Mouse (Mus musculus) embryonic facial prominence, embryonic 15.5 days (tissue): ENCODE data around the gene Olfr1191-ps1. TPM values are rescaled to one million over a fixed set of nuclear protein-coding genes. Genes with fewer than 3 reads are reported as not detected.
"Not testable (repeated sequence)": the region's sequence is repeated elsewhere in the genome, so short reads cannot be mapped to it uniquely, and the experiment has no call there.

Experiments
- ATAC-seq: fragments of 200-750 bp; cut with Nextera tagmentation; 2 replicates; pipeline ENCODE4 v1.8.0; 2017; ENCODE audit warnings: low read depth, moderate TSS enrichment; ENCODE audit not compliant: insufficient number of reproducible peaks, low FRiP score, low TSS enrichment
- H3K27ac ChIP-seq: fragments of 300-500 bp; sonication (generic); replicated peaks from 2 replicates; pipeline ENCODE4 v1.5.1; 2015; ENCODE audit warnings: mild to moderate bottlenecking, inconsistent platforms
- H3K27me3 ChIP-seq: fragments of 300-500 bp; sonication (generic); 2 replicates; pipeline ENCODE4 v1.6.1; 2015; ENCODE audit warnings: inconsistent platforms
- H3K36me3 ChIP-seq: fragments of 300-500 bp; sonication (generic); 2 replicates; pipeline ENCODE4 v1.6.1; 2015; ENCODE audit warnings: mild to moderate bottlenecking, inconsistent platforms
- H3K4me1 ChIP-seq: fragments of 300-500 bp; sonication (generic); 2 replicates; pipeline ENCODE4 v1.6.1; 2015; ENCODE audit warnings: inconsistent platforms
- H3K4me2 ChIP-seq: fragments of 300-500 bp; sonication (generic); replicated peaks from 2 replicates; pipeline ENCODE4 v1.6.1; 2015; ENCODE audit warnings: mild to moderate bottlenecking, inconsistent platforms
- H3K4me3 ChIP-seq: fragments of 300-500 bp; sonication (generic); replicated peaks from 2 replicates; pipeline ENCODE4 v1.5.1; 2015; ENCODE audit warnings: mild to moderate bottlenecking, inconsistent platforms
- H3K9ac ChIP-seq: fragments of 300-500 bp; sonication (generic); 2 replicates; pipeline ENCODE4 v1.6.1; 2015; ENCODE audit warnings: inconsistent platforms
- H3K9me3 ChIP-seq: fragments of 300-500 bp; sonication (generic); replicated peaks from 2 replicates; pipeline ENCODE4 v1.6.1; 2016; ENCODE audit warnings: inconsistent platforms
- WGBS: fragments of 180-500 bp; shearing (Covaris S2); methylation state at CpG from one replicate; pipeline ENCODE4 v1.1.7; 2015; 5-methylcytosine and 5-hydroxymethylcytosine counted together
- polyA plus RNA-seq: library from polyadenylated mRNA; unstranded; fragments of >200 nt; fragmentation: Nextera tagmentation; extraction: Ambion mirVana; gene quantifications from 2 replicates; pipeline ENCODE4 v1.2.1, GENCODE M21; 2015

Gene Olfr1191-ps1
- not detected in 2 replicates for polyA plus RNA-seq

DNA sequence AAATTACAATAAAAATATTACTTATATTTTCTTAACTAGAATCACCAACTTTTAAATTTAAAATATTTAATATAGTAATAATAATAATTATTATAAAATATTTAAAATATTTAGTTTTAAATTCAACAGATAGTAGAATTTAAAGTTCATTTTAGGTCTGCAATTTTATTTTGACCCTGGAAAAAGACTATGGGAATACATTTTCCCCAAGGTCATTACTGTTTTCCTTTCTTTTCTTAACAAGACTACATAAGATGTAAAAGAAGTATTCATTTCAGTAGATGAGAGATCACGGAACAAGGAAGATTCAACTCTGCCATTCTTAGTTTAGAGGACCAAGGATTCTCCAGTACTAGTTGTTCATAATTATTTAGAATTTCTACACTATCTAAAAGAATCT is at the start of gene Olfr1191-ps1:
Olfr1191-ps1 (plus strand) TSS at position 301 of the 400 bp plus-strand sequence.
- 81% methylated on average over 1 of the region's 1 CpGs for WGBS
- not testable (repeated sequence) for H3K4me3 ChIP-seq, H3K9me3 ChIP-seq, H3K9ac ChIP-seq, ATAC-seq, H3K36me3 ChIP-seq, H3K4me2 ChIP-seq, H3K27me3 ChIP-seq, H3K27ac ChIP-seq, H3K4me1 ChIP-seq

DNA sequence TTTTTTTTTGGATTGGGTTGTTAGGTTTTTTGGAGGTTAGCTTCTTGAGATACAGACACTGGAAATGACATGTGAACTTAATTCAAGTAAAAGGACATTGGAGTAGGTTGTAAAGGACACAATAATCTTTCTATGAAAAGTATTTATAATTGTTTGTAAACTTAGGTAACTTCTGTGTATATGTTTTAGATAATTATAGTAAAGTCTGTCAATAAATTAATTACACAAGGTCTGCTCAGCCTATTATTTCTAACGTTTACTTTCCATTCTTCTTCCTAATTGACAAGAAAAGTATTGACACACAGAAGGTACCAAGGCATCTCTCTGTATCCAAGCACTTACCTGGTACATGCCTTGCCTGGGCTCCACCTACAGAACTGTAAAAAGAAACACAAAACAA is 7.9 kb downstream of the Olfr1191-ps1 start, which contains the start of gene Olfr1192-ps1:
Olfr1192-ps1 (plus strand) TSS at position 301 of the 400 bp plus-strand sequence.
- no peak for ATAC-seq
- H3K27ac ChIP-seq: no peak within 1 kb of the TSS
- H3K4me2 ChIP-seq: no peak within 1 kb of the TSS
- H3K36me3 ChIP-seq: no peaks in the 10 kb centered on the region
- 42% methylated on average over 1 of the region's 1 CpGs for WGBS
- no peak within 1 kb of the TSS for H3K9ac ChIP-seq
- H3K27me3 ChIP-seq: no peaks in the 10 kb centered on the region
- H3K4me3 ChIP-seq: no peak within 1 kb of the TSS
- no peaks in the 10 kb centered on the region for H3K9me3 ChIP-seq
- no peaks in the 10 kb centered on the region for H3K4me1 ChIP-seq

DNA sequence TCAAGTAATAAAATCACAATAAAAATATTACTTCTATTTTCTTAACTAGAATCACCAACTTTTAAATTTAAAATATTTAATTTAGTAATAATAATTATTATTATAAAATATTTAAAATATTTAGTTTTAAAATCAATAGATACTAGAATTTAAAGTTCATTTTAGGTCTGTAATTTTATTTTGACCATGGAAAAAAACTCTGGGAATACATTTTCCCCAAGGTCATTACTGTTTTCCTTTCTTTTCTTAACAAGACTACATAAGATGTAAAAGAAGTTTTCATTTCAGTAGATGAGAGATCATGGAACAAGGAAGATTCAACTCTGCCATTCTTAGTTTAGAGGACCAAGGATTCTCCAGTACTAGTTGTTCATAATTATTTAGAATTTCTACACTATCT is 35.0 kb downstream of the Olfr1191-ps1 start, which contains the start of gene Olfr1193:
Olfr1193 (plus strand) TSS at position 301 of the 400 bp plus-strand sequence.
- H3K9me3 ChIP-seq, ATAC-seq, H3K27me3 ChIP-seq, H3K27ac ChIP-seq, H3K9ac ChIP-seq, H3K4me2 ChIP-seq, H3K4me3 ChIP-seq, H3K4me1 ChIP-seq, H3K36me3 ChIP-seq: not testable (repeated sequence)

DNA sequence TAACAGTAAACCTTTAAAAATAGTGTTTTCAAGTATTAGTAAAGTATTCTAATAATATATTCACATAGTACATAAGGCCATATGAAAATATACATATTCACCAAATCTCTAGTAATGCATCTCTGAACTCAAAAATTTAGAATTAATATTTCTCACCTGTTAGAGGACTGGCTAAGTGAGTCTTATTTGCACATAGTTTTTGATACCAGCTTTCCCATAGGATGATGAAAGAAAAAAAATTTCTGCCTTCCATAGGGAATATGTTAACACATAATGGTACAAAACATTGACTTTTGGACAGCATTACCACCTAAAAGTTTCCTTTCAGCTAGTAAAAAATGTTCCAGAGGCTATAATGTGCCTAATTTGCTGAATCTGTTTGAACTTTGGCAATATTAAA is 48.7 kb downstream of the Olfr1191-ps1 start, which contains the start of gene Olfr1195:
Olfr1195 (minus strand) TSS at position 101 of the 400 bp plus-strand sequence.
- no peak for ATAC-seq

More for the DNA sequence above, 48.7 kb downstream of the Olfr1191-ps1 start, which contains the start of gene Olfr1195:
- H3K9ac ChIP-seq: no peak within 1 kb of the TSS
- no peaks in the 10 kb centered on the region for H3K4me1 ChIP-seq
- no peaks in the 10 kb centered on the region for H3K27me3 ChIP-seq
- no peak within 1 kb of the TSS for H3K4me2 ChIP-seq
- no peak within 1 kb of the TSS for H3K27ac ChIP-seq
- H3K4me3 ChIP-seq: no peak within 1 kb of the TSS
- H3K9me3 ChIP-seq: no peaks in the 10 kb centered on the region
- no peaks in the 10 kb centered on the region for H3K36me3 ChIP-seq

Other genes with a start within 250 kb of the Olfr1191-ps1 start
- not detected in 2 replicates for gene Olfr1179, start 234.1 kb upstream of the Olfr1191-ps1 start, polyA plus RNA-seq
- gene Olfr1180, start 221.4 kb upstream of the Olfr1191-ps1 start, polyA plus RNA-seq: not detected in 2 replicates
- gene Olfr1181, start 214.4 kb upstream of the Olfr1191-ps1 start, polyA plus RNA-seq: not detected in 2 replicates
- not detected in 2 replicates for gene Gm13757, start 191.4 kb upstream of the Olfr1191-ps1 start, polyA plus RNA-seq
- not detected in 2 replicates for gene Olfr1183, start 185.7 kb upstream of the Olfr1191-ps1 start, polyA plus RNA-seq
- gene Olfr1184, start 156.9 kb upstream of the Olfr1191-ps1 start, polyA plus RNA-seq: not detected in 2 replicates
- gene Olfr1185-ps1, start 147.2 kb upstream of the Olfr1191-ps1 start, polyA plus RNA-seq: not detected in 2 replicates
- not detected in 2 replicates for gene Olfr1186, start 122.0 kb upstream of the Olfr1191-ps1 start, polyA plus RNA-seq
- gene Olfr1188, start 83.6 kb upstream of the Olfr1191-ps1 start, polyA plus RNA-seq: not detected in 2 replicates
- not detected in 2 replicates for gene Olfr1189, start 54.1 kb upstream of the Olfr1191-ps1 start, polyA plus RNA-seq
- 0.04 TPM in 1 of 2 replicates, not detected in the other for gene Olfr1192-ps1, start 8.0 kb downstream of the Olfr1191-ps1 start, polyA plus RNA-seq
- not detected in 2 replicates for gene Olfr1193, start 35.1 kb downstream of the Olfr1191-ps1 start, polyA plus RNA-seq
- gene Olfr1195, start 48.6 kb downstream of the Olfr1191-ps1 start, polyA plus RNA-seq: not detected in 2 replicates
- gene Olfr1196, start 64.1 kb downstream of the Olfr1191-ps1 start, polyA plus RNA-seq: not detected in 2 replicates
- gene Olfr1197, start 91.8 kb downstream of the Olfr1191-ps1 start, polyA plus RNA-seq: not detected in 2 replicates
- gene Olfr1198, start 110.8 kb downstream of the Olfr1191-ps1 start, polyA plus RNA-seq: 0.18 TPM in 1 of 2 replicates, not detected in the other
- gene Olfr1199, start 119.9 kb downstream of the Olfr1191-ps1 start, polyA plus RNA-seq: not detected in 2 replicates
- gene Olfr1200, start 129.9 kb downstream of the Olfr1191-ps1 start, polyA plus RNA-seq: not detected in 2 replicates
- not detected in 2 replicates for gene Olfr1201, start 152.5 kb downstream of the Olfr1191-ps1 start, polyA plus RNA-seq
- gene Olfr1202, start 174.0 kb downstream of the Olfr1191-ps1 start, polyA plus RNA-seq: not detected in 2 replicates
- not detected in 2 replicates for gene Olfr1205, start 189.2 kb downstream of the Olfr1191-ps1 start, polyA plus RNA-seq
- gene Olfr1204, start 208.8 kb downstream of the Olfr1191-ps1 start, polyA plus RNA-seq: not detected in 2 replicates
- gene Olfr1206, start 222.7 kb downstream of the Olfr1191-ps1 start, polyA plus RNA-seq: not detected in 2 replicates